Mouse (Mus musculus) brain, adult 10 weeks (tissue): Measurements from ENCODE around the gene Tead4. TPM values are rescaled to one million over a fixed set of nuclear protein-coding genes. Genes with fewer than 3 reads are reported as not detected.

Source experiments
- polyA plus RNA-seq: library from polyadenylated mRNA; stranded (reverse); fragments of 350-450 nt; fragmentation: Illumina TruSeq; extraction: RNeasy Lipid Tissue Mini Kit (QIAGEN cat#74804); gene quantifications from one replicate; pipeline ENCODE4 v1.2.3, GENCODE M21; 2015; ENCODE audit warnings: low read depth, low replicate concordance

The Tead4 gene
- polyA plus RNA-seq: 0.42 TPM

GRCm38 (mm10) chr6:128300134-128301001 lies at the start of gene Tead4:
TSS of gene Tead4 (minus strand) at chr6:128300823.

Other genes with a start within 250 kb of the Tead4 start
- 42.2 TPM for gene Tspan9, start 157.2 kb downstream of the Tead4 start, polyA plus RNA-seq
- gene Tulp3, start 55.0 kb upstream of the Tead4 start, polyA plus RNA-seq: 17.5 TPM
- 23.5 TPM for gene Rhno1, start 62.1 kb upstream of the Tead4 start, polyA plus RNA-seq
- 1.3 TPM for gene Foxm1, start 62.1 kb upstream of the Tead4 start, polyA plus RNA-seq
- gene Tex52, start 74.6 kb upstream of the Tead4 start, polyA plus RNA-seq: 2.7 TPM
- not detected for gene Gm44596, start 74.7 kb upstream of the Tead4 start, polyA plus RNA-seq
- gene Nrip2, start 98.5 kb upstream of the Tead4 start, polyA plus RNA-seq: 29.4 TPM
- gene Itfg2, start 124.1 kb upstream of the Tead4 start, polyA plus RNA-seq: 31.2 TPM
- 150 TPM for gene Fkbp4, start 137.9 kb upstream of the Tead4 start, polyA plus RNA-seq
- gene Pzp, start 225.9 kb upstream of the Tead4 start, polyA plus RNA-seq: 0.54 TPM